Mouse (Mus musculus) natural killer cell, adult 2 months (primary cell): ENCODE data around the gene Lypd5.

Source experiments
- DNase-seq, 2 experiments: peaks; one replicate each; pipeline ENCODE4 v3.0.0; 2022; ENCODE audit warnings: low spot score in 2 of 2

The Lypd5 gene

DNA sequence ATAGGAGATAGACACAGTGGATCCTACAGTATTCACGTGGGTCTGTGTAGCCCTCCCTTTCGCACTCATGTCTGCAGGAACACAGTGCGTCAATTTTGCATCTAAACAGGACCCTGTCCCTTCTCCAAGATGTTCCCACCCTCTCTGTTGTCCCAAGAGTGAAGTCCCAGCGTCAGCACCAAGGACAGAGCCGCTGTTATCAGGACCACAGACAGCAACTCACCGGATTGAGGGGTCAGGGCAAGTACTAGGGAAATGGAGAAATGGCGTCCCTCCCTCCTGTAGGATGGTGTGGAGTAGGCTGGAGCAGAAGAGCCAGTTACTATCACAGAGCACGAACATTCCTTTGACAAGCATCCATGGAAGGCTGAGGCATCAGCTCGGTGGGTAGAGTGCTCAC lies 10.3 kb downstream of the Lypd5 start:
- no peak for DNase-seq

DNA sequence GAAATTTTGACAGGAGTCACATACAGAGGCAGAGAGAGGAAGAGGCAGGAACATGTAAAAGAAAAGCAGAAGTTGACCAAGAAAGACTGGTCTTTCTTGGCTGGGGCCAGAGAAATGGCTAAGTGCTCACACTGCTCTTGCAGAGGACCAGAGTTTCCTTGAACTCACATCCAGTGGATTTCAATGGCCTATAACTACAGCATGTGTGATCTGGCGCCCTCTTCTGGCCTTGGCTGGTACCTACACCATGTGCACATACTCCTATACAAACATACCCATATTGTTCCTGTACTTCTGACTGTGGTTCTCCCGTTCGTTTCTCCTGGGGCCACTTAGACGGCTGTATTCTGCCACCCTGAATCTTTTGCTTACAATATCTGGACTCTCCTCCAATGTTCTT lies 12.0 kb downstream of the Lypd5 start:
- DNase-seq: no peak

DNA sequence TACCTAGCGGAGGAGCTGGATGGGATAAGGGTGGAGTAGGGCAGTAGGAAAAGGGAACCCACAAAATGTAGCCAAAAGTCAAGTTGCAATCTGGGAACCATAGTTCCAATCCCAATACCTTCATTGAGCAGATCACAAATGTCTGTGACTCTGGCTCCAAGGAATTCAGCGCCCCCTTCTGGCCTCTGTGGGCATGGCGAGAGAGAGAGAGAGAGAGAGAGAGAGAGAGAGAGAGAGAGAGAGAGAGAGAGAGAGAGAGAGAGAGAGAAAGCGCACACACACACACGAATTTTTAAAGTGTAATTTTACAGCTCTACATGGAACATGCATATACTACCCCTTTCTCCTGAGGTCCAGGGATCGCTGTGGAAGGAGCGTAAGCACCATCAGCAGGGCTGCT lies 14.2 kb downstream of the Lypd5 start:
- peak in 1 of 2 experiments; percentile 40 for DNase-seq

DNA sequence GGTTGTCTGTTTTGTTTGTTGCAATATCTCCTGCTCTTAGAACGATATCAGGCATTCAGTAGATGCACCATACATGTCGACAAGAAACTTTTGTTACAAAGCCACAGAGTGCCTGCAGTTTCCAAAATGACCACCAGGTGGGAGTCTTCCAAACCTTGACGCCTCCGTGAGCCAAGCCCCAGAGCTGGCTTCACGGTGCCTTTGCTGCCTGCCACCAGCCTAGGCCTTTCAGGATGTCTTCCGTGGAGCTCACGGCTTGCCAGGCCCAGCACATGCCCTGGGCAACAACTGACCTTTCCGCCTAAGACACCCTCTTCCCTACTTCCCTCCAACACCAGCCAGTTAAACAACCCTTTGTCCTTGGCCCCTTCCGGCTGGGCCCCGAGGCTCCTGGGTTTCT lies 15.8 kb downstream of the Lypd5 start:
- peak; percentile 79 to 87 for DNase-seq

DNA sequence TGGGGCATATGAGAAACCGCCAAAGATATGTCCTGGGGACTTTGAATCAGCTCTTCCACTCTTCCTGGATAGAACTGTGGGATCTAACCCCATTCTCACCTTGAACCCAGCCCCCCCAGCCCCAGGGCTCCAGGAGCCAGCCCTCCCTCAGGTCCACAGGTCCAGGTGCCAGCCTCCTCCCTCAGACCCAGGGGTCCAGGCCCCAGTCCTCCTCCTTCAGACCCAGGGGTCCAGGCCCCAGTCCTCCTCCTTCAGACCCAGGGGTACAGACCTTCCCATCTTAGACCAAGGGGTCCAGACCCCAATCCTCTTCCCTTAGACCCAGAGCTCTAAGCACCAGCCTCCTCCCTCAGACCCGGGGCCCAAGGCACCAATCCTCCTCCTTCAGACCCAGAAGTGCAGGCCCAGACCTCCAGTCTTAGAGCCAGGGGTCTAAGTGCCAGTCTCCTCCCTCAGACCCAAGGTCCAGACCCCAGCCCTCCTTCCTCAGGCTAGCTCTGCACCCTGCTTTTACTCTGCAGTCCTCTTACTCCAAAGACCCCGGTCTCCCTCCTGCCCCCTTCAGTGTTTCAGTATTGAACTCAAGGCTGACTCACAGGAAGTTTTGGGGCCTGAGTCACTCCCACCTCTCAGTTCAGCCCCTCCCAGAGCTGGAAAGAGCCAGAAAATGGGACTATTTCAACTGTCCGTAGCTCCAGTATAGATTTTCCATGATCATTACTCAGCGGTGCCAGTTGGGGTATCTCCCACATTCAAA lies 16.4 kb downstream of the Lypd5 start:
- DNase-seq: no peak

DNA sequence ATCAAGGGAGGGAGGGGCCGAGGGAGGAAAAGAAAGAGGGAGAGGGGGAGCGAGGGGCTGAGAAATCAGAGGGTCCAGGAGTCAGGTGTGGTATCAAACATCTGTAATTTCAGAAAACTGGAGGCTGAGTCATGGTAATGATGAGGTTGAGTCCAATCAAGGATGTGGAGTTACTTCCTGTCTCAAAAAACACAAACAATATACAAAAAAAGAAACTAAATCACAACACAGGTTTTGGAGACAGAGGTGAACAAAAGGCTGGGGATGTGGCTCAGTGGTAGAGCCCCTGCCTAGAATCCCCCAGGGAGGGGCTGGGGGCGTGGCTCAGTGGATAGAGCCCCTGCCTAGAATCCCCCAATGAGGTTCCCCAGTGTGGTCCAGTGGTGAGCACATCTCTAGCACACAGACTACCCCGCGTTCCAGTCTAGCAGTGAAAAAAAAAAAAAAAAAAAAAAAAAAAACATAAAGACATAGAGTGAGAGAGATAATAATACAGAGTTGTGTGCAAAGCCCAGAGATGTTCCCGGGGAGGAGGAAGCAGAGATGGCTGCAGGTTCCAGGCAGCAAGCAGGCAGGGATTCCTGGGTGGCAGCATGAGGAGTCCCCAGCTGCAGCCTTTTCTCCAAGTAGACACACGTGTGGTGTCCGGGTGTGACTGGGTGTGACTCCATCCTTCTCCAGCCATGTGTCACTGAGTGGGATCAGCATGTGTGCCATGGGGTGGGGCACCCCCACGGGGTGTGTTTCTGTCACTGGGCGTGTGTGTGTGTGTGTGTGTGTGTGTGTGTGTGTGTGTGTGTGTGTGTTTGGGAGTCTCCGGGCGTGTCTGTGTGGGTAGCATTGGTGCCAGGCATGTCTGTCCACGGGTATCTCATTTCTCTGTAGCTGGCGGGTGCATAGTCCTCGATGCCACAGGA lies 18.0 kb downstream of the Lypd5 start:
- no peak for DNase-seq

DNA sequence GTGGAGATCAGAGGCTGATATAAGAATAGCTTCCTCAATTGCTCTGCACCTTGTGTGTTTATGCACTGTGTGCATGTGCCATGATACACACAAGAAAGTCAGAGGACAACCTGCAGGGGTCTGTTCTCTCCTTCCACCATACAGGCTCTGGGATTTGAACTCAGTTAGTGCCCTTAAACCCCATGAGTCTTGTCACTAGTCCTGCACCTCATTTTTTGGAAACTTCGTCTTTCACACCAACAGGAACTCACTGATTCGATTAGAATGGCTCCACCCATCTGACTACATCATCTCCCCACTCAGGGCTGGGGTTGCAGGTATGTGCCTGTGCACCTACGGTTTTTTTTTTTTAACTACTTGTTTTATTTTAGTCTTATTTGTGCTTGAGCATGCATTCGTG lies 19.2 kb downstream of the Lypd5 start:
- DNase-seq: no peak

DNA sequence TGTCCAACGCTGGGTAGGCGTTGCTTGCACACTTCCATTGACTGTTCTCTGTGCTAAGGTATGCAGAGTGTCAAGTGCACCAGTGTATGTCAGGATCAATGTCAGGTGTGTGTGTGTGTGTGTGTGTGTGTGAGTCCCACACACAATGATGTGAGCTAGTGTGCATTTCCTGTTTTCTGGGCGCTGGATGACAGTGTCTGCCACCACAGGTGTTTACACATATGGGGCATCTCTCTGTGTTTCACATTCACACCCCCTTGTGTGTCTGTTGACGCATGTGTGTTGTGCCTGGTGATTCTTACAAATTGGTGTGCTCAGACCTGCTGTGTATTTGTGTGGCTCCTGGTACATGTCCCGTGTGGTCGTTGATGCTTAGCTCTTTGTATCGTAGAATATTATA lies 19.9 kb downstream of the Lypd5 start:
- no peak for DNase-seq

DNA sequence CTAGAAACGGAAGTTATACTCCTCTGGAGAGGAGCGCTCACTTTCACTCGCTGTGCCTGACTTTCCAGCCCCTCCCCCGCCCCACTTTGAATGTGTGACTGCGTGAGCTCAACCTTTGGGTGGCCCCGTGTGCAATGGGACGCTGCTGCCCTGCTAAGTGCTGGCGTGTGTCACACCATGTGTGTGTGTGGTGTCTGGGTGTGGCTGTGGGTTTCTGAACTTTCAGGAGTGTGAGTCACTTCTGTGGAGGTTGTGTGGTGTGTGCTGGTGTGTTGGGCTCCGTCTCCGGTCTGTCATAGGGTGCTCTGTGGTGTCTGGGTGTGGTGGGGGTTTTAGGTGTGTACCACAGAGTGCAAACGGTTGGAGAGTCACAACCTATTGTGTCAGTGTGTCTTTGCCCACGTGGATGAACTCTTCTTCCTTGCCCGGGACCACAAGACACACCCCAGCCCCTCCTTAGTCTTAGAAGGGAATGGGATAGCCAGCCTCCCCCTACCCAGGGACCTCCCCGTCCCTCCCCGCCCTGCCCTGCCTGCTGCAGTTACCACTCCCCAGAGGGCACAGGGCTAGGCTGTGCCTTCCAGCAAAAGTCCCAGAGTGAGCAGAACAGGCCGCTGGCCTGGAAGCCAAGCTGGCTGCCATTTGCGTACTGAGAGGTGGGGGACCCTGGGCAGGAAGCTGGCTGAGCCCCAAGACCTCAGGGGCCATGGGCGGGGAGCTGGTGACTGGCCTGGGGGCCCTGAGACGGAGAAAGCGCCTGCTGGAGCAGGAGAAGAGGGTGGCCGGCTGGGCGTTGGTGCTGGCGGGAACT lies 20.9 kb downstream of the Lypd5 start, which contains the start of gene Kcnn4:
Gene Kcnn4, plus strand, starts transcription at position 533 of the 811 bp plus-strand sequence.
- peak; percentile 85 to 86 for DNase-seq

DNA sequence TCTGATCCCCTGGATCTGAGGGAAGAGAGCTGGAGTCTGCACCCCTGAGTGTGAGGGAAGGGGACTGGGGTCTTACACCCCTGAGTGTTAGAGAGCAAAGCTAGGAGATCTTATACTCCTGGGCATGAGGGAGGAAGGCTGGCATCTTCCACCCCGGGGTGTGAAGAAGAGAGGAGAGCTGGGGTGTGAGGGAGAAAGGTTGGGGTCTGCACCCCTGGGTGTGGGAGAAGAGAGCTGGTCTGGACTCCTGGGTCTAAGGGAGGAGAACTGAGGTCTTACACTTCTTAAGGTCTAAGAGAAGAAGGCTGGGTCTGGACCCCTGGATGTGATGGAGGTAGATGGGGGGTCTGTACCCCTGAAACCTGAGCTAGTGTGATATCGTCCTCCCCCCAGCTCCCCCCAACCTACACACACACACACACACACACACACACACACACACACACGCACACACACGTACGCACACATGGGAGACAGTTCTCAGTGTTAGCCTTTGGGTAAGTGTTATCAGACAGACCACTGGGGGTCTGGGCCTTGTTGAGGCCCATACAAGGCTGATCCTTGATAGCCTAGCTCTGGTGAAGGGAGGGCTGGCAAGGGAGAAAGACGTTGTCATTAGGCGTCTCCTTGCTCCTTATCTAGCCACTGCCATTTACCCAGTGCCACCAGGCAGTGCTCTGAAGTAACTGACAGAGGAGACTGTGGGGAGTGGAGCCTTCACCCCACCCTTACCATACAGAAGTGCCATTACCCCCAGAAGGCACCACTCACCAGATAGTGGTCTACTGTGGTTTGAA lies 22.2 kb downstream of the Lypd5 start:
- DNase-seq: no peak

DNA sequence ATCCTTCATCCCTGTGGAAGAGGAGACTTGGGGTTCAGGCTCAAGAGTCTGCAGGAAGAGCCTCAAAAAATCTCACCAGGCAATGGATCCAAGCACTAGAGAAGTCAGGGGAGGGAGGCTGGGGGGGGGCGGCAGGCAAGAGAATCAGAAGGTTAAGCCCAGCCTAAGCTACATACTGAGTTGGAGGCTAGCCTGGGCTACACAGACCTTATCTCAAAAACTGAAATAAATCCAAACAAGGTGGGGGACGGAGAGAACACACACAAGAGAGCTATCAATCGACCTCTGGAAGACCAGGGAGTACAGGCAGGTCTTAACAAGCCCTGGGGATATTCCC lies 22.8 kb downstream of the Lypd5 start:
- DNase-seq: no peak

DNA sequence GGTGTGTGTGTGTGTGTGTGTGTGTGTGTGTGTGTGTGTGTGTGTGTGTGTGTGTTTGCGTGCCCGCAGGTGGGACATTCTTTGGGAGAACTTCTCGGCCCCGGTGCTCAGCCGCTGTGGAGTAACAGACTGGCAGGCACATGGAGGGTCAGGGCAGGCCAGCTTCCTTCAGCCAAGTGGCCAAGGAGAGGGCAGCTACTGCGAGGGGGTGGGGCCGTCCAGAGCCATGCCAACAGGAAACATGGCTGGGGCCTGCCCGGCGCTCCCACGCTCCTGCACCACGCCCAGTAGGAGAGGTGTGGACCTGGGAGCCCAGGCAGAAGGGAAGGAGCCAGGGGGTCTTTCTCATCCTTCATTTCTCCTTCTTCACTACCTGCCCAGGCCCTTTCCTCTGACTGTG lies 23.3 kb downstream of the Lypd5 start:
- no peak for DNase-seq

DNA sequence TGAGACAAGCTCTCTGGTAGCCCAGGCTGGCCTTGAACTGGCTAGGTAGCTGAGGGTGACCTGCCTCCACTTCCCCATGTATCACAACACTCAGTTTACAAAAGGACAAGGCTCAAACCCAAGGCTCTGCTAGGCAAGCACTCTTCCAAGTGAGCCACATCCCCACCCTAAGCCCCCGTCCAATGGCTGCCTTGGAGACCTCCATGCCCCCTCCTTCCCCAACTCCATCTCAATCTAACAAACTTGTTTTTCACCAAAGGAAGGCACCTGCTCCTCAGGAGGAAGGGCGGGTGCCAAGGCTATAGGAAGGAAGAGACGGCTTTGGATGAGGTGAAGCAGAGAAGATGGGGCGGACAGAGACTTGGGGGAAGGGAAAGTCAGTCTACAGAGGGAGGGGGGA lies 23.8 kb downstream of the Lypd5 start:
- DNase-seq: no peak

DNA sequence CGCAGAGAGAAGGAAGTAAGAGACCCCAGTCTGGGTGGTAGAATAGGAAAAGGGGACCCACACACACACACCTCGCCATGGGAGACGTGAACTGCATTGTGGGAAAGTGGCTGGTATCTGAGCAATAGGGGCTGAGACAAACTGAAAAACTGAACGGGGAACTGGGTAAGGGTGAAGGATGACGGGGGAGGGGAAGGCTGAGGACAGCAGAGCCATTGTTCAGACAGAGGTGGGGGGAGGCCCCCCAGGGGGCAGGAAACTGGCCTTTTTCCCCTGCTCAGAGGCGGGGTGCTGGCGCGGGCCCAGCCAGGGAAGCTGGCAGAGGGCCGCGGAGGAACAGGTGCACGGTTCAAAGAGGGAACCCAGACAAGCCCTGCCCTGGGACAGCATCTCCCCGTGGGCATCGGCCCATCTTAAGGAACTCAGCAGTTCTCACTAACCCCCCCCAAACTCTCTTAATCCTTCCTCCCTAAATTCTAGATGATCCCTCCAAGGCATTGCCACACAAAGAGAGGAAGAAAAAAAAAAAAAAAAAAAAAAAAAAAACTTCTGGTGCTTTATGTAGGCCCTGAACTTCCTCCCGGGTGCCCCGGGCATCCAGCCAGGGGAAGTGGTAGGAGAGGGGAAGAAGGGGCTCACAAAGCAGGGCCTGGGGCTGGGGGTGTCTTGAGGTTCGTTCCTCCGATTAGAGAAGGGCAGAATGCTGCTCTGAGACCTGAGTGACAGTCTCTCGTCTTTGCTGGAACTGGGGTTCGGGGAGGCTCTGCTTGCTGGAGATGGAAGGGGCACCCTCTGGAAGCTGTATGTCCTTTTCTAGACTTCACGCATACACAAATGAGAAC lies 24.8 kb downstream of the Lypd5 start:
- peak in 1 of 2 experiments; percentile 63 for DNase-seq

DNA sequence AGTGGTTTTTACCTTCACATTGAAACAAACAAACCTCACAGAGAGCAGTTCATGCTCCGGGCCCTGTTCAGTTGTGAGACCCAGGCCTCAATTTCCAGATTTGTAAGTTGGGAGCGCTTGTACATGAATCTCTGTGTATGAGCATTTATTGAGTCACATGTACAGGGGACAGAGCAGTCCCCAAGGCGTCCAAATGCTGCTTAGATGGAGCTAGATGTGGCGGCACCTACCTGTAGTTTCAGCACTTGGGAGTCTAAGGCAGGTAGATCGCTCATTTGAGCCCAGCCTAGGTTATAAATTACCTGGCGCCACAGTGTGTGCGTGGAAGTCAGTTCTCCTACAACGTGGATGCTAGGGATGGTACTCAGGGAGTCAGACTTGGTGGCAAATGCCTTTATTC lies 27.5 kb downstream of the Lypd5 start:
- no peak for DNase-seq

DNA sequence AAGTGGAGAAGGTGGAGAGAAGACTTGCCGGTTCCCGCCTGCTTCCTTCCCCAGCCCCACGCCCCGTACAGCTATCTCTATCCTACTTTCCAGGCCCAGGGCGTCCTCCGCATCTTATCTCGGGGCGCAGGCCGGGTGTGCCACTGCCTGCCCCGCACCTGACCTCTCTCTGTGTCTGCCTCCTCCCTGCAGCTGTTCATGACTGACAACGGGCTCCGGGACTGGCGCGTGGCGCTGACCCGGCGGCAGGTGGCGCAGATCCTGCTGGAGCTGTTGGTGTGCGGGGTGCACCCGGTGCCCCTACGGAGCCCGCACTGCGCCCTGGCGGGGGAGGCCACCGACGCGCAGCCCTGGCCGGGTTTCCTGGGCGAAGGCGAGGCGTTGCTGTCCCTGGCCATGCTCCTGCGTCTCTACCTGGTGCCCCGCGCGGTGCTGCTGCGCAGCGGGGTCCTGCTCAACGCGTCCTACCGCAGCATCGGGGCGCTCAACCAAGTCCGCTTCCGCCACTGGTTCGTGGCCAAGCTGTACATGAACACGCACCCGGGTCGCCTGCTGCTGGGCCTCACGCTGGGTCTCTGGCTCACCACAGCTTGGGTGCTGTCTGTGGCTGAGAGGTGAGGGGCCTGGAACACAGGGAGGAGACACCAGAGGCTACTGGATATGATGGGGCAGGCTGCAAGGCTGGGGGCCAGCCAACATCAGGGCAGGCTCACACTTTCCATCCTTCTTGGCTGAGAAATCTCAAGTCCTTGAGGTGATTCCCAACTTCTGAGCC lies 28.3 kb downstream of the Lypd5 start:
- DNase-seq: no peak

DNA sequence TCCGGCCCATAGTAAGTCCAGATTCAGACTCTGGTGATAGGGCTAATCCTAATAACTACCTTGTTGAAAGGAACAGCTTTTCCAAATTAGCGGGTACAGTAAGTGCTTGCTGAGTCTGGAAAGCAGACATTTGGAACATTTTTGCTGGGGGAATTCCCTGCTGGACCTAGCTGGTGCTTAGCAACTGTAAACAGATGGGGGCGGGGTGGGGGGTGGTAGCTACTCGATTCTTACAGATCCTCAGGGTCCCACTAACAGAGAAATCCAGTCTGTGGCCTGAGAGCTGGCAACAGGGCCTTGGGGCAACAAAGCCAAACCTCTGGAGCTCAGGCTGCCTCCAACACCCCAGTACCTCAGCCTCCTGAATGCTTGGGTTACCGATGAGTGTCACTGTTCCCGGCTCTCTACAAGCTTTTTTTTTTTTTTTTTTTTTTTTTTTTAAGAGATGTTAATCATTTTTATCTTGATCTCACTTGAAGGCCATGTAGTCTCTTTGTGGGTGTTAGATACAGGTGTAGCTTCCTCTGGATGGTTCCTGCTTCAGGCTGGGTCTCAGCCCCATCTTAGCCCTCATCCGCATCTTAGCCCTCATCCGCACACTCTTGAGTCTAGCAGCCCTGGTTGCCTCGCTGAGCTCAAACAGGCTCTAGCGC lies 29.2 kb downstream of the Lypd5 start:
- DNase-seq: no peak

DNA sequence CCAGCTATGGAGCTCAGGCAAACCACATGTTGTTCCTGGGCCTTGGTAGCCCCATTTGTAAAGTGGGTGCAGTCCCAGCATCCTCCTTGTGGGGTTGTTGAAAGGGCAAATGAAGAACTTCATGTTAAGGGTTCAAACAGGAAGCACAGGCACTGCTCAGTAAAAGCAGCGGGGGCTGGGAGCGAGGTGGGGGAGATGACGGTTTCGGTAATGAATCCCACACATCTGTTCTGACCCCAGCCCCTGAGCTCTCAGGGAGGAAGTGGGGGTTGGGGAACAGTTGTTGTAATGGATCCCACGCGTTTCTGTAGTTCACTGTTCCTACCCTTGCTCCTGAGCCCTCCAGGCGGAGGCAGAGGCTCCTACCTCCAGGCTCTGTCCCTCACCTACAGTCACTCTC lies 30.9 kb downstream of the Lypd5 start:
- DNase-seq: peak in 1 of 2 experiments; percentile 37

DNA sequence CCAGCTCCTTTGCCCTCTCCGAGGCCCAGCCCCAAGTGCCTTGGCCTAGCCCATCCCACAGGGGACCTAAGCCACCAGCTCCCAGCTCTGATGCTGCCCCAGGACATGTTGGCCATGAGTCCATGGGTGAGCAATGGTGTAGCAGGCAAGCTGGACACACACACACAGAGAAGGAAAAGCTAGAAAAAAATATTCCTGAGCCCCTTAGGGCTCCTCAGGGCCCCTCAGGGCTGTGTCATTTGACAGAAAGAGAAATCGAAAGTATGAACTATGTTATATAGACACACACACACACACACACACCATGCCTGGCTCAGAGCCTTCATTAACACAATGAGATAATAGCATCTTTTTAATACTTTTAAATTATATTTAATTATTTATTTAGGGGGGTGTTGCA lies 31.4 kb downstream of the Lypd5 start:
- no peak for DNase-seq
